Mouse (Mus musculus) cortical plate, adult 2 months (tissue): ENCODE data around the gene Spice1. TPM values are rescaled to one million over a fixed set of nuclear protein-coding genes. Genes with fewer than 3 reads are reported as not detected.

Experiments
- H3K27ac ChIP-seq: fragments of 200-500 bp; 2 replicates; pipeline ENCODE4 v1.5.1; 2012; ENCODE audit warnings: low read length, control low read depth, inconsistent platforms; ENCODE audit not compliant: insufficient read depth
- H3K4me1 ChIP-seq: fragments of 200-500 bp; 2 replicates; pipeline ENCODE4 v1.6.1; 2011; ENCODE audit warnings: low read length; ENCODE audit not compliant: control insufficient read depth, insufficient read depth
- H3K4me3 ChIP-seq: fragments of 200-500 bp; 2 replicates; pipeline ENCODE4 v1.5.1; 2011; ENCODE audit warnings: mild to moderate bottlenecking, low read length, control low read depth; ENCODE audit not compliant: insufficient read depth
- CTCF ChIP-seq: fragments of 200-500 bp; IDR thresholded peaks from 2 replicates; pipeline ENCODE4 v1.5.1; 2011; ENCODE audit warnings: mild to moderate bottlenecking, control low read depth, low read length; ENCODE audit not compliant: insufficient read depth; ENCODE audit errors: extremely low read depth
- POLR2A ChIP-seq: fragments of 200-500 bp; IDR thresholded peaks from 2 replicates; pipeline ENCODE4 v1.6.1; 2011; ENCODE audit warnings: mild to moderate bottlenecking, low read length, control low read depth; ENCODE audit not compliant: insufficient read depth; ENCODE audit errors: extremely low read depth
- polyA plus RNA-seq: library from polyadenylated mRNA; depleted of rRNA; stranded (reverse); fragments of >200 nt; gene quantifications from 2 replicates; pipeline ENCODE4 v1.2.3, GENCODE M21; 2012

The Spice1 gene
- polyA plus RNA-seq, 1 experiment: 17.9 TPM

GRCm38 (mm10) chr16:44330657-44331056 lies 16.3 kb upstream of the Spice1 start:
- no peak for TF ChIP-seq POLR2A
- 0 out of 2 replicates have a peak, but pooled peaks have one; percentile 13 for TF ChIP-seq CTCF
- Histone ChIP-seq H3K4me1 (no peaks in the 10 kb centered on the region), H3K4me3 (peak overlapping the region; percentile 73), H3K27ac (no peak overlapping the region)

- no peaks in the 10 kb centered on the region for H3K4me1 ChIP-seq
- peak overlapping the region; percentile 73 for H3K4me3 ChIP-seq
- H3K27ac ChIP-seq: no peak overlapping the region
- no peak for TF ChIP-seq POLR2A
- no peak for TF ChIP-seq CTCF
These were observed 15.8 kb upstream of the Spice1 start for GRCm38 (mm10) chr16:44331154-44331553.

GRCm38 (mm10) chr16:44331671-44331994 lies 15.3 kb upstream of the Spice1 start:
- peak overlapping the region; percentile 73 for H3K4me3 ChIP-seq
- H3K4me1 ChIP-seq: no peaks in the 10 kb centered on the region
- TF ChIP-seq POLR2A (0 out of 2 replicates have a peak, but pooled peaks have one; percentile 3), CTCF (no peak)
- peak overlapping the region; percentile 97 for H3K27ac ChIP-seq

- H3K4me1 ChIP-seq: no peaks in the 10 kb centered on the region
- TF ChIP-seq CTCF (no peak), POLR2A (no peak)
- H3K27ac ChIP-seq: peak overlapping the region; percentile 97
- peak overlapping the region; percentile 73 for H3K4me3 ChIP-seq
These were observed 14.7 kb upstream of the Spice1 start for GRCm38 (mm10) chr16:44331995-44332860.

GRCm38 (mm10) chr16:44332861-44333284 lies 14.0 kb upstream of the Spice1 start, which contains the start of gene Sidt1:
Gene Sidt1 (minus strand): TSS chr16:44333196.
- TF ChIP-seq CTCF (no peak), POLR2A (peak; percentile 37; the same call in 1 of the 2 replicates)
- Histone ChIP-seq H3K27ac (peak within 1 kb of the TSS; percentile 97), H3K4me3 (peak within 1 kb of the TSS; percentile 73), H3K4me1 (no peaks in the 10 kb centered on the region)

- H3K4me1 ChIP-seq: no peaks in the 10 kb centered on the region
- no peak overlapping the region for H3K4me3 ChIP-seq
- TF ChIP-seq POLR2A: no peak
- TF ChIP-seq CTCF: no peak
- no peak overlapping the region for H3K27ac ChIP-seq
These were observed 9.4 kb upstream of the Spice1 start for GRCm38 (mm10) chr16:44337541-44337940.

GRCm38 (mm10) chr16:44349801-44350397 lies 3.0 kb downstream of the Spice1 start:
- Histone ChIP-seq H3K4me3 (no peak overlapping the region), H3K4me1 (no peaks in the 10 kb centered on the region), H3K27ac (no peak overlapping the region)
- TF ChIP-seq POLR2A: no peak
- no peak for TF ChIP-seq CTCF

- H3K4me3 ChIP-seq: no peak overlapping the region
- H3K4me1 ChIP-seq: no peaks in the 10 kb centered on the region
- H3K27ac ChIP-seq: no peak overlapping the region
- TF ChIP-seq POLR2A (no peak), CTCF (no peak)
These were observed 9.4 kb downstream of the Spice1 start for GRCm38 (mm10) chr16:44356291-44356690.

GRCm38 (mm10) chr16:44357571-44358268 lies 10.8 kb downstream of the Spice1 start:
- no peak overlapping the region for H3K4me3 ChIP-seq
- H3K4me1 ChIP-seq: no peaks in the 10 kb centered on the region
- TF ChIP-seq POLR2A (no peak), CTCF (no peak)
- no peak overlapping the region for H3K27ac ChIP-seq
